Mouse (Mus musculus): ENCODE data around the gene Hoxd13. TPM values are rescaled to one million over a fixed set of nuclear protein-coding genes. Genes with fewer than 3 reads are reported as not detected.

Hoxd13 gene
- polyA plus RNA-seq, 1 experiment = not detected

DNA sequence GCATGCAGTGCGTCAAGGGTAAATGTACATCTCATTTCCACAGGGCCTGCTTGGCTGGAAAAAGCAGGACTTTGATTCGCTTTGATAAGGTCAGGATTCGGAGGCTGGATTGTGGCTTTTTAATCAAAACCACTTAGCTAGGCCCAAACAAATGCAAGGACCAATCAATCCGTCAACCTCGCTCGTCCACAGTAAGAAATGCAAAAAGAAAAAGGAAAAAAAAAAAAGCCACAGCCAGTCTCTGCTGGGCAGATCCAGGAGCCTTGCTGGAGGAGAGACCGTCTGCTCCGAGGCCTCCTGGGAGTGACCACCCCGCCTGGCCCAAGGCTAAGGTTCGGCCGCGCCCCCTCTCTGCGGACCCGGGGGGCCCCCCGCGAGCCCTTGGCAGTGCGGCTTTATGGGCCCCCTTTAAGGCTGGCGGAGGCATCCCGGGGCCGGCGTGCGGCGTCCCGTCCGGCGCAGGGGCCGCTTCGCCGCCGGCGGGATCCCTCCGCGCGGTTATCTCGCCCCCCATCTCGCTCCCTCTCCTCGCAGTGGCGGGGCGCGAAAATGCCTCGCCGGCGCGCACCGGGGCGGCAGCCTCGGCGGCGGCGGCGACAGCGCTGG lies 36.4 kb downstream of the Hoxd13 start, which contains the start of gene Hoxd8:
Gene Hoxd8 (plus strand): TSS at position 223 of the 606 bp plus-strand sequence.
- H3K36me3 ChIP-seq (ENCODE audit: control insufficient read depth, insufficient read depth) = no peaks in the 10 kb centered on the region
- no peaks in the 10 kb centered on the region for H3K79me2 ChIP-seq (ENCODE audit: control insufficient read depth, insufficient read depth)
- H3ac ChIP-seq (ENCODE audit: control insufficient read depth, insufficient read length) = no peak within 1 kb of the TSS
- peaks cover 50% of the 10 kb centered on the region for H3K27me3 ChIP-seq (ENCODE audit: control insufficient read depth, insufficient read depth, insufficient read length)
- TF ChIP-seq SRF (IDR thresholded peaks at IDR 0.05; ENCODE audit: control insufficient read depth, insufficient read length, low read depth) (no peak), MYOD1 (IDR thresholded peaks at IDR 0.05; ENCODE audit: control insufficient read depth in 1 of 3, insufficient read length in 2 of 3, low read depth in 2 of 3) (no peak), MAX (IDR thresholded peaks at IDR 0.05; ENCODE audit: low read depth) (no peak), REST (IDR thresholded peaks at IDR 0.05; ENCODE audit: insufficient read depth, insufficient read length) (no peak), POLR2AphosphoS2 (IDR thresholded peaks at IDR 0.05; ENCODE audit: insufficient read length, low read depth) (no peak), POLR2A (IDR thresholded peaks at IDR 0.05; ENCODE audit: insufficient read length, low read depth) (no peak), TCF12 (IDR thresholded peaks at IDR 0.05; ENCODE audit: insufficient read depth, poor library complexity, severe bottlenecking) (no peak), E2F4 (IDR thresholded peaks at IDR 0.05; ENCODE audit: insufficient read depth) (no peak), USF1 (IDR thresholded peaks at IDR 0.05; ENCODE audit: low read depth) (no peak), MYOG (IDR thresholded peaks at IDR 0.05; ENCODE audit: control insufficient read depth in 1 of 3, insufficient read depth in 1 of 3, insufficient read length in 2 of 3, low read depth in 2 of 3) (no peak), CEBPB (IDR thresholded peaks at IDR 0.05; ENCODE audit: insufficient read depth, poor library complexity, severe bottlenecking) (no peak), TCF3 (IDR thresholded peaks at IDR 0.05; ENCODE audit: insufficient read length, low read depth) (no peak)
- no peak within 1 kb of the TSS for H3K4me2 ChIP-seq (ENCODE audit: low read depth)
- no peak within 1 kb of the TSS for H3K4me3 ChIP-seq

- H3K4me3 ChIP-seq = no peak overlapping the region
- peaks cover 52% of the 10 kb centered on the region for H3K27me3 ChIP-seq (ENCODE audit: control insufficient read depth, insufficient read depth, insufficient read length)
- no peaks in the 10 kb centered on the region for H3K36me3 ChIP-seq (ENCODE audit: control insufficient read depth, insufficient read depth)
- TF ChIP-seq MYOG (IDR thresholded peaks at IDR 0.05; ENCODE audit: control insufficient read depth in 1 of 3, insufficient read depth in 1 of 3, insufficient read length in 2 of 3, low read depth in 2 of 3) = no peak
- TF ChIP-seq MYOD1 (IDR thresholded peaks at IDR 0.05; ENCODE audit: control insufficient read depth in 1 of 3, insufficient read length in 2 of 3, low read depth in 2 of 3) = no peak
- no peak for TF ChIP-seq POLR2A (IDR thresholded peaks at IDR 0.05; ENCODE audit: insufficient read length, low read depth)
- TF ChIP-seq TCF3 (IDR thresholded peaks at IDR 0.05; ENCODE audit: insufficient read length, low read depth) = no peak
- no peak for TF ChIP-seq MAX (IDR thresholded peaks at IDR 0.05; ENCODE audit: low read depth)
- no peak for TF ChIP-seq SRF (IDR thresholded peaks at IDR 0.05; ENCODE audit: control insufficient read depth, insufficient read length, low read depth)
- TF ChIP-seq CEBPB (IDR thresholded peaks at IDR 0.05; ENCODE audit: insufficient read depth, poor library complexity, severe bottlenecking) = no peak
- no peak for TF ChIP-seq USF1 (IDR thresholded peaks at IDR 0.05; ENCODE audit: low read depth)
- TF ChIP-seq E2F4 (IDR thresholded peaks at IDR 0.05; ENCODE audit: insufficient read depth) = no peak
- no peak for TF ChIP-seq TCF12 (IDR thresholded peaks at IDR 0.05; ENCODE audit: insufficient read depth, poor library complexity, severe bottlenecking)
- no peak for TF ChIP-seq REST (IDR thresholded peaks at IDR 0.05; ENCODE audit: insufficient read depth, insufficient read length)
- no peak overlapping the region for H3ac ChIP-seq (ENCODE audit: control insufficient read depth, insufficient read length)
- H3K4me2 ChIP-seq (ENCODE audit: low read depth) = no peak overlapping the region
- no peaks in the 10 kb centered on the region for H3K79me2 ChIP-seq (ENCODE audit: control insufficient read depth, insufficient read depth)
Observed at GRCm38 (mm10) chr2:74704999-74705466, 36.9 kb downstream of the Hoxd13 start.

- no peak for TF ChIP-seq MYOD1 (IDR thresholded peaks at IDR 0.05; ENCODE audit: control insufficient read depth in 1 of 3, insufficient read length in 2 of 3, low read depth in 2 of 3)
- no peak for TF ChIP-seq TCF3 (IDR thresholded peaks at IDR 0.05; ENCODE audit: insufficient read length, low read depth)
- no peak for TF ChIP-seq CEBPB (IDR thresholded peaks at IDR 0.05; ENCODE audit: insufficient read depth, poor library complexity, severe bottlenecking)
- TF ChIP-seq MAX (IDR thresholded peaks at IDR 0.05; ENCODE audit: low read depth) = no peak
- TF ChIP-seq REST (IDR thresholded peaks at IDR 0.05; ENCODE audit: insufficient read depth, insufficient read length) = no peak
- TF ChIP-seq E2F4 (IDR thresholded peaks at IDR 0.05; ENCODE audit: insufficient read depth) = no peak
- no peak for TF ChIP-seq MYOG (IDR thresholded peaks at IDR 0.05; ENCODE audit: control insufficient read depth in 1 of 3, insufficient read depth in 1 of 3, insufficient read length in 2 of 3, low read depth in 2 of 3)
- no peak for TF ChIP-seq SRF (IDR thresholded peaks at IDR 0.05; ENCODE audit: control insufficient read depth, insufficient read length, low read depth)
- no peak for TF ChIP-seq POLR2A (IDR thresholded peaks at IDR 0.05; ENCODE audit: insufficient read length, low read depth)
- TF ChIP-seq TCF12 (IDR thresholded peaks at IDR 0.05; ENCODE audit: insufficient read depth, poor library complexity, severe bottlenecking) = no peak
- no peak for TF ChIP-seq USF1 (IDR thresholded peaks at IDR 0.05; ENCODE audit: low read depth)
- no peak for TF ChIP-seq POLR2AphosphoS2 (IDR thresholded peaks at IDR 0.05; ENCODE audit: insufficient read length, low read depth)
- H3K36me3 ChIP-seq (ENCODE audit: control insufficient read depth, insufficient read depth) = no peaks in the 10 kb centered on the region
- H3ac ChIP-seq (ENCODE audit: control insufficient read depth, insufficient read length) = no peak overlapping the region
- no peaks in the 10 kb centered on the region for H3K79me2 ChIP-seq (ENCODE audit: control insufficient read depth, insufficient read depth)
- H3K4me2 ChIP-seq (ENCODE audit: low read depth) = no peak overlapping the region
- H3K27me3 ChIP-seq (ENCODE audit: control insufficient read depth, insufficient read depth, insufficient read length) = peaks cover 46% of the 10 kb centered on the region
- no peak overlapping the region for H3K4me3 ChIP-seq
Observed at GRCm38 (mm10) chr2:74705467-74706089, 37.5 kb downstream of the Hoxd13 start.

DNA sequence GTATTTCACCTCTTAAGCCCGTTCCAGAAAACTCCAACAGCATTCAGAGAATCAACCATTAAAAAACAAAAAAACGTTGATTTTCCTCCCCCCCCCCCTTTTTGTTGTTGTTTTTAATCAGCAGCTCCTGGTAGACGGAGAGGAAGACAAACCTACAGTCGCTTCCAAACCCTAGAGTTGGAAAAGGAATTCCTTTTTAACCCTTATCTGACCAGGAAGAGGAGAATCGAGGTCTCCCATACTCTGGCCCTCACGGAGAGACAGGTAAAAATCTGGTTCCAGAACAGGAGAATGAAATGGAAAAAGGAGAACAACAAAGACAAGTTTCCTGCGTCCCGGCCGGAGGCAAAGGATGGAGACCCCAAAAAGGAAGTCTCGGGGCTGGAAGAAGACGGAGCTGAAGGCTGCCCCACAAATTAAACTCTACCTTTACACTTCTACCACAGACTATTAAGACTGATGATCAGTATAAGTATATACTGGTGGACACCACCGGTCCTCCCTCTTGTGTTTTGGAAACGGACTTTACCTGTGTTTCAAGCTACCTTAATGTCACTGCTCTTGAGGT lies 38.4 kb downstream of the Hoxd13 start:
- Histone ChIP-seq H3K4me2 (ENCODE audit: low read depth) (no peak overlapping the region), H3K27me3 (ENCODE audit: control insufficient read depth, insufficient read depth, insufficient read length) (peaks cover 50% of the 10 kb centered on the region), H3K36me3 (ENCODE audit: control insufficient read depth, insufficient read depth) (no peaks in the 10 kb centered on the region), H3K4me3 (no peak overlapping the region), H3K79me2 (ENCODE audit: control insufficient read depth, insufficient read depth) (no peaks in the 10 kb centered on the region), H3ac (ENCODE audit: control insufficient read depth, insufficient read length) (no peak overlapping the region)
- TF ChIP-seq CEBPB (IDR thresholded peaks at IDR 0.05; ENCODE audit: insufficient read depth, poor library complexity, severe bottlenecking) (no peak), TCF12 (IDR thresholded peaks at IDR 0.05; ENCODE audit: insufficient read depth, poor library complexity, severe bottlenecking) (no peak), REST (IDR thresholded peaks at IDR 0.05; ENCODE audit: insufficient read depth, insufficient read length) (no peak), SRF (IDR thresholded peaks at IDR 0.05; ENCODE audit: control insufficient read depth, insufficient read length, low read depth) (no peak), TCF3 (IDR thresholded peaks at IDR 0.05; ENCODE audit: insufficient read length, low read depth) (no peak), MYOG (IDR thresholded peaks at IDR 0.05; ENCODE audit: control insufficient read depth in 1 of 3, insufficient read depth in 1 of 3, insufficient read length in 2 of 3, low read depth in 2 of 3) (no peak), POLR2AphosphoS2 (IDR thresholded peaks at IDR 0.05; ENCODE audit: insufficient read length, low read depth) (no peak), MAX (IDR thresholded peaks at IDR 0.05; ENCODE audit: low read depth) (no peak), USF1 (IDR thresholded peaks at IDR 0.05; ENCODE audit: low read depth) (no peak)
